Mouse (Mus musculus): ENCODE measurements around the gene Itfg1. TPM values are rescaled to one million over a fixed set of nuclear protein-coding genes. Genes with fewer than 3 reads are reported as not detected.
"Not testable (repeated sequence)": the region's sequence is repeated elsewhere in the genome, so short reads cannot be mapped to it uniquely, and the experiment has no call there.

Itfg1 gene
- 119 and 126 TPM in 2 replicates for polyA plus RNA-seq (2016; fragmentation: Nextera tagmentation; extraction: Ambion mirVana)

DNA sequence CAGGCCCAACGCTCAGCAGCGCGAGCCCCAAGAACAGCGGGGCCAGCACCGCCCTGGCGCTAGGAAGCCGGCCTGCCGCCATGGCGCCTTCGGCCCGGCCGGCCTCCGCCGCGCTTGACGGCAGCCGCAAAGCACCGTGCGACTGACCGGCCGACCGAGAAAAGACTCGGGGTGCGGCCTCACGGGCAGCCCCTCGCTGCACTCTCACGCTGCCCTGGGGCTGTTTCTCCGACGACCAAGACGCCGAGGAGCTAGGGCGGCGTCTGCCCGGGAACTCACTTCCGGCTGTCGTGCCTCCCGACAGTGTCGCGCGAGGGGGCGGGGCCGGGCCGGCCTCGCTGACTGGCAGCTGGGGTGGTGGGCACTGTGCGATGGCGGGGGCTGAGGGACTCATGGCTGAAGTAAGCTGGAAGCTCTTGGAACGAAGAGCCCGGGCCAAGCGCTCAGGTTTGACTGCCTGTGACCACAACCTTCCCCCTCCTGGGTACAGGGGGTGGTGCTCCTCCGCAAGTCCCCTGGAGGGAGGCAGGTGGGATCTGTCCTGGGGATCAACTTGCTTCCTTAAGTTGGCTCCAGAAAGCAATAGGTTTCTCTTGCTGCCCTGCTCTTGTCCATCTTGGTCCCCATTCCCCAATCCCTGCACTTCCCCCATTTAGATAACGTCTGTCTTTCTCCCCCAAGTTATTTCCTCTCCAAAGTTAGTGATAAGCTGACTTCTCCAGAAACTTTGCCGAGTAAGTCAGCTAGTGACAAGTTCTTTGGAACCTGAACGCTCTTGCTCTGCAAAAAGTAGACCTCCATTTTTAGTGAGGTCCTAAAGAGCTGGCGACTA is at the start of gene Itfg1, which contains the start of gene Phkb:
TSS of gene Itfg1 (minus strand) at position 265 of the 832 bp plus-strand sequence.
TSS of gene Phkb (plus strand) at position 303 of the 832 bp plus-strand sequence.
- no peaks in the 10 kb centered on the region for H3K27me3 ChIP-seq (replicated peaks)
- peak within 1 kb of the TSS; percentile 94 for H3K4me3 ChIP-seq
- peaks cover 10% of the 10 kb centered on the region for H3K4me1 ChIP-seq
- peak within 1 kb of the TSS; percentile 92 for H3K9ac ChIP-seq
- under 1% methylated on average over 54 of the region's 54 CpGs for WGBS
- H3K4me2 ChIP-seq (replicated peaks), result peak within 1 kb of the TSS; percentile 85
- H3K36me3 ChIP-seq, result peaks cover 6% of the 10 kb centered on the region; the same call in 1 of the 2 replicates
- H3K27ac ChIP-seq, result peak within 1 kb of the TSS; percentile 93
- peak; percentile 98 for ATAC-seq (ENCODE audit: low FRiP score, low read depth)
- H3K9me3 ChIP-seq, result no peaks in the 10 kb centered on the region

DNA sequence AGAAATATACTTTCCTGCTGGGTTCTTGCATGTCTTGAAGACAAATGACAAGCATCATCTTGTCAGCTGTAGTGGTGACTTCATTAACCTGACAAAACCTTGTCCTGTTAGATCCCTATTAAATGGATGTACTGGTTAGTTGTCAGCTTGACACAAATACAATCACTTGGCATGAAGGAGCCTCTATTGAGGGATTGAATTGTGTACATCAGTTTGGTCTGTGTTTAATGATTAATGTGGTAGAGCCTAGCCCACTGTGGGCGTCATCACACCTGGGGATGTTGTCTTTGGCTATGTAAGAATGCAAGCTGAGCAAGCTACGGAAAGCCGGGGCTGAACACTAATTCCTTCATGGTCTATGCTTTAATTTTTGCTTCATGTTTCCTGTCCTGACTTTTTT is 44.1 kb upstream of the Itfg1 start:
- H3K9ac ChIP-seq, result no peak overlapping the region
- no peaks in the 10 kb centered on the region for H3K4me1 ChIP-seq
- H3K36me3 ChIP-seq, result peaks cover 6% of the 10 kb centered on the region; the same call in 1 of the 2 replicates
- no peak overlapping the region for H3K27ac ChIP-seq
- H3K9me3 ChIP-seq, result no peaks in the 10 kb centered on the region
- no peak overlapping the region for H3K4me2 ChIP-seq (replicated peaks)
- no peak for ATAC-seq (ENCODE audit: low FRiP score, low read depth)
- no peaks in the 10 kb centered on the region for H3K27me3 ChIP-seq (replicated peaks)
- WGBS, result 94% methylated on average over 3 of the region's 3 CpGs
- H3K4me3 ChIP-seq, result no peak overlapping the region

- H3K9me3 ChIP-seq, result no peaks in the 10 kb centered on the region
- peaks cover 6% of the 10 kb centered on the region; the same call in 1 of the 2 replicates for H3K36me3 ChIP-seq
- H3K4me3 ChIP-seq, result no peak overlapping the region
- no peak overlapping the region for H3K9ac ChIP-seq
- 89% methylated on average over 7 of the region's 7 CpGs for WGBS
- ATAC-seq (ENCODE audit: low FRiP score, low read depth), result no peak
- H3K27ac ChIP-seq, result no peak overlapping the region
- H3K4me1 ChIP-seq, result no peaks in the 10 kb centered on the region
- H3K27me3 ChIP-seq (replicated peaks), result no peaks in the 10 kb centered on the region
- no peak overlapping the region for H3K4me2 ChIP-seq (replicated peaks)
Measured at GRCm38 (mm10) chr8:85879624-85880023, 38.9 kb upstream of the Itfg1 start.

- H3K9ac ChIP-seq, result no peak overlapping the region
- no peak overlapping the region for H3K4me3 ChIP-seq
- H3K27me3 ChIP-seq (replicated peaks), result no peaks in the 10 kb centered on the region
- H3K9me3 ChIP-seq, result no peaks in the 10 kb centered on the region
- H3K36me3 ChIP-seq, result peaks cover 6% of the 10 kb centered on the region; the same call in 1 of the 2 replicates
- ATAC-seq (ENCODE audit: low FRiP score, low read depth), result no peak
- no peak overlapping the region for H3K27ac ChIP-seq
- H3K4me1 ChIP-seq, result no peaks in the 10 kb centered on the region
- H3K4me2 ChIP-seq (replicated peaks), result no peak overlapping the region
- 94% methylated on average over 8 of the region's 8 CpGs for WGBS
Measured at GRCm38 (mm10) chr8:85877976-85878375, 37.3 kb upstream of the Itfg1 start.

DNA sequence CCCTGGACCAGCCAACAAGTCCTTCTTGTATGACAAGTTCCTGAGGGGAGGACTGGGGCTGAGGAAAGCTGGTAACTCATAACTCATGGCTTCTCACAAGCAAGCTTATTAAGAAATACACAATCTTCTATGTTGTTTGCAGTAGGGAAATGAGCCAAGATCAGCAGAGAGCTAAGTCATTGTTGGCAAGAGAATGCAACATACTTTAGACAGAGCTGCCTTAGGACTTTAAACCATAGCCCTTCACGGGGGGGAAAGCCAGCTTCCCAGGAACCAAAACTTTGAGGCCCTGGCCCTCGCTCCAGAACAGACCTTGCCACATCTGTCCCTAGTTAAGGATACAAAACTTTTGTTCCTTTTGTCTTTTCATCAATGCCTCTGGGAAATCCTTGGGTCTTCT is 30.9 kb upstream of the Itfg1 start:
- H3K9ac ChIP-seq, result no peak overlapping the region
- ATAC-seq (ENCODE audit: low FRiP score, low read depth), result no peak
- H3K4me2 ChIP-seq (replicated peaks), result no peak overlapping the region
- 84% methylated on average over 2 of the region's 2 CpGs for WGBS
- no peaks in the 10 kb centered on the region for H3K27me3 ChIP-seq (replicated peaks)
- no peaks in the 10 kb centered on the region for H3K9me3 ChIP-seq
- no peak overlapping the region for H3K27ac ChIP-seq
- no peaks in the 10 kb centered on the region for H3K36me3 ChIP-seq
- H3K4me1 ChIP-seq, result no peaks in the 10 kb centered on the region
- no peak overlapping the region for H3K4me3 ChIP-seq

GRCm38 (mm10) chr8:85862381-85862780 is 21.7 kb upstream of the Itfg1 start:
- no peak for ATAC-seq (ENCODE audit: low FRiP score, low read depth)
- no peaks in the 10 kb centered on the region for H3K9me3 ChIP-seq
- no peaks in the 10 kb centered on the region; the same call in 1 of the 2 replicates for H3K36me3 ChIP-seq
- no peaks in the 10 kb centered on the region for H3K27me3 ChIP-seq (replicated peaks)
- no peak overlapping the region for H3K27ac ChIP-seq
- no peak overlapping the region for H3K4me3 ChIP-seq
- WGBS, result 98% methylated on average over 1 of the region's 1 CpGs
- no peak overlapping the region for H3K4me2 ChIP-seq (replicated peaks)
- no peaks in the 10 kb centered on the region for H3K4me1 ChIP-seq
- no peak overlapping the region for H3K9ac ChIP-seq

DNA sequence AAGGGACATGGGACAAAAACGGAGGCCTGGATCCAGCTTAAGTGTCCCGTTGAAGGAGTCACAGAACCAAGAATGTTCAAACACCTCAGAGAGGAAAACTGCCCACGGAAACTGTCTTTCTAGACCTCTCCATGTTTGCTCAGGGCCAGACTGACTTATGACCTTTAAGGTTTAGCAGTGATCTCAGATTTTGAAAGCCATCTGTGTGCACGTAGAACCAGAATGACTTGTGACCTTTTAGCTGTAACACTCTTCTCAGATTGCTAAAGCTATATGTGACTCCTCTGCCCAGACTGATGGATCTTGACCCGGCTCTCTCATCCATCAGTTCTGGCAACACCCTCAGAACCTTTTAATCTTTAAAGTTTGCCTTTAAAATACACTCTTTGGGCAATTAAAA is 19.9 kb upstream of the Itfg1 start:
- no peak for ATAC-seq (ENCODE audit: low FRiP score, low read depth)
- Histone ChIP-seq H3K4me1 (no peaks in the 10 kb centered on the region), H3K9me3 (no peaks in the 10 kb centered on the region), H3K4me2 (replicated peaks) (no peak overlapping the region), H3K36me3 (no peaks in the 10 kb centered on the region; the same call in 1 of the 2 replicates), H3K4me3 (no peak overlapping the region), H3K27ac (no peak overlapping the region), H3K9ac (no peak overlapping the region), H3K27me3 (replicated peaks) (no peaks in the 10 kb centered on the region)
- 79% methylated on average over 5 of the region's 5 CpGs for WGBS

GRCm38 (mm10) chr8:85857227-85857896 is 16.6 kb upstream of the Itfg1 start:
- H3K4me1 ChIP-seq; H3K27me3 ChIP-seq (replicated peaks); H3K9me3 ChIP-seq; H3K9ac ChIP-seq; H3K4me2 ChIP-seq (replicated peaks); H3K27ac ChIP-seq; H3K36me3 ChIP-seq; ATAC-seq (ENCODE audit: low FRiP score, low read depth); H3K4me3 ChIP-seq: not testable (repeated sequence)
- 40% methylated on average over 11 of the region's 11 CpGs for WGBS

DNA sequence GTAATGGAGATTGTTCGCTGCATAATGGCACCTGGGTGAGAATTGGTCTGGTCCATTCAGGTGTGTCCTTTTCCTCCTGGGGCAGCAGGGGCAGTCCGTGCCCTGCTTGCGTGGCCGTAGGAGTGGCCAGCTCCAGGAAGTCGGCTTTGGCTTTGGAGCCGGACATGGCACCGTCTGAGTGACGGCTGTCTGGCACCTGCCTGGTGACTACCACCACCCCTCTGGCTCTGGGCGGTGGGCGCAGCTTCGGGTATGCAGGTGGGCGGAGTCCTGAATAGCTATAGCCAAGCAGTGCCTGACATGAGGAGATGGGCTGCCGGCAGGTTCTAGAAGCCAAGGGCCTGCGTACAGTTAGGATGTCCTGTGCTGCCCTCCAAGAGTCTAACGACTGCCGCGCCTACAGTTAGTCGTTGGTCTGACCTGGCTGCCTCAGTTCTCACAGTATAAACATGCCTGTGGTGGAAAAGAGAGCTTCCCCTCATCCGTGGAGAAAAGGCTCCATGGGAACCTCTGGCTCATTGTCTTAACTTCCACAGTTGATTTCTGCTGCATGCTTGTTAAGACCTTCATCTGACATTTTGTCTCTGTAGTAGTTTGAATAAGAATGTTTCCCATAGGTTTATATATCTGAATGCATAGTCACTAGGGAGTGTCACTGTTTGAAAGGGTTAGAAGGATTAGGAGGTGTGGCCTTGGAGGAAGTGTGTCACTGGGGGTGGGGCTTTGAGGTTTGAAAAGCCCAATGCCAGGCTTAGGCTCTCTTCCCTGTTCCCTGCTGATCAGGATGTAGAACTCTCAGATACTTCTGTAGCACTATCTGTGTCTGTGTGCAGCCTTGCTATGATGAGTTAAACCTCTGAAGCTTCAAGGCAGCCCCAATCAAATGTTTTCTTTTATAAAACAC is 13.8 kb upstream of the Itfg1 start:
- no peak overlapping the region for H3K4me2 ChIP-seq (replicated peaks)
- no peak overlapping the region for H3K9ac ChIP-seq
- peaks cover 8% of the 10 kb centered on the region; the same call in 1 of the 2 replicates for H3K36me3 ChIP-seq
- H3K4me1 ChIP-seq, result no peaks in the 10 kb centered on the region
- no peaks in the 10 kb centered on the region for H3K27me3 ChIP-seq (replicated peaks)
- H3K9me3 ChIP-seq, result no peaks in the 10 kb centered on the region
- H3K4me3 ChIP-seq, result no peak overlapping the region
- WGBS, result 87% methylated on average over 19 of the region's 19 CpGs
- ATAC-seq (ENCODE audit: low FRiP score, low read depth), result no peak
- H3K27ac ChIP-seq, result no peak overlapping the region

- no peak for ATAC-seq (ENCODE audit: low FRiP score, low read depth)
- Histone ChIP-seq H3K4me1 (no peaks in the 10 kb centered on the region; the same call in 1 of the 2 replicates), H3K9ac (no peak overlapping the region), H3K36me3 (no peaks in the 10 kb centered on the region), H3K27me3 (replicated peaks) (no peaks in the 10 kb centered on the region), H3K4me2 (replicated peaks) (no peak overlapping the region), H3K9me3 (no peaks in the 10 kb centered on the region), H3K27ac (no peak overlapping the region), H3K4me3 (no peak overlapping the region)
Measured at GRCm38 (mm10) chr8:85845887-85846286, 5.2 kb upstream of the Itfg1 start.

DNA sequence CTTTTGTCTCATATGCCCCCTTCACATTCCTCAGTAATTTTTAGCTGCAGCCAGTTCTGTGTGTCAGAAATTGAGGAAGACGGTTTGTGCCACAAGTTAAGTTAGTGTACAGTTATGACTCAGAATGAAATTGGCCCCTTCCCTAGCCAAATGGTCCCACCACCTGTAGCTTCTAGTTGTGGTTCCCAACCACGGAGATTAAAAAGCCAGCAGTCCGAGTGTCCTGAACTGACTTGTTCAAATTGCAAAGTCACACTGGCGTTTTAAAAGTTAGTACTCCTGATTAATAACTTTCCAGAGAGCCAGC is 721 bp upstream of the Itfg1 start:
- Histone ChIP-seq H3K27me3 (replicated peaks) (no peaks in the 10 kb centered on the region), H3K4me3 (peak overlapping the region; percentile 94), H3K9ac (peak overlapping the region; percentile 92; the same call in 1 of the 2 replicates), H3K4me2 (replicated peaks) (peak overlapping the region; percentile 85), H3K9me3 (no peaks in the 10 kb centered on the region), H3K4me1 (peaks cover 10% of the 10 kb centered on the region), H3K36me3 (peaks cover 5% of the 10 kb centered on the region; the same call in 1 of the 2 replicates), H3K27ac (no peak overlapping the region)
- ATAC-seq (ENCODE audit: low FRiP score, low read depth), result no peak
- WGBS, result 21% methylated on average over 4 of the region's 4 CpGs

Data from neural tube, embryonic 12.5 days (tissue).